Mouse (Mus musculus): Measurements from ENCODE around the gene Dis3l2.
A peak's percentile ranks its signal among the peaks of the same experiment; 100 is the strongest.

Dis3l2 gene

DNA sequence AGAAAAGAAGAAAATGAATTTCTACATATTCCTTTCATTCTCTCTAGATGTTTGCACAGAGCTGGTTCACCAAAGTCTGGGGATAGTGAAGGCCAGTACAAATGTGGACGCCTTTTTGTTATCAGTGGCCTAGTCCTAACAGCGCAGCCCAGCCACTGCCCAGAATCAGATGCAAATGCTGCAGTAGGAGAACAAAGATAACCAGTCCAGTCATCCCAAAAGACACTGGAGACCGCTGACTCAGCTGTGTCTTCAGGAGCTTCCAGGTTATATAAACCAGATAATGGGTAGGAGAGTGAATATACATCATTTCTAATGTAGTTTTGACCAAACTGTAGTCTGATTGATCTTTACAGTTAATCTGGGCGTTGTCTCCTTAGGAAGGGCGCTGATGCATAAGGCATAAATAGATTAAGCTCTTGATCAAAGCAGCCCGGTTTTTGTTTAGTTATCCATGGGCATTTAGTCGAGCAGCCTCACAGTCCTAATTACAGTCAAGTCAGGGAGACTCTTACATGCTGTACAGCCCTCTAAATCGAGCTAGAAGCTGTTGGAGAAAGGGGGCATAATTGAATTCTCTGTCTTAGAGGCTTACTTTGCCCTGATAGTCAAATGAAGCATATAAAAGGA lies 212.9 kb downstream of the Dis3l2 start:
- no peak for DNase-seq (ENCODE audit: extremely low spot score)

DNA sequence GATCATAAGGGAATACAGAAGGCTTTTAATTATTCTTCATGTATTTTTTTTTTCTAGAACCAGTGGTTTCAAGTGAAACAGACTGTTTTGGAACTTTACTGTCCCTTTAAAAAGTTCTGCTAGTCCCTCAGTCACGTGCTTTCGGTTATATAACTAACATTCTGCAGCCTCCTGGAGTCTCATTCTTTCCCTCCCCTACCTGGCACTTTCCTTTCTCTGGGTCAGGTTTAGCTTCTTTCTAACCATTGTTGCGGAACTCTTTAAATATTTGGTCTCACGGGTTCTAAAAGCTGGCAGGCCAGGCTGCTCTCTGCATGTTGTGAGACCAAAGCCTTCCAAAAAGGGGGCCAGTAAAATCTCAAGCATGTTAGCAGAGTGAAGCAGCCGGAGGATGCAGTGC lies 222.2 kb downstream of the Dis3l2 start:
- DNase-seq (ENCODE audit: extremely low spot score): no peak

DNA sequence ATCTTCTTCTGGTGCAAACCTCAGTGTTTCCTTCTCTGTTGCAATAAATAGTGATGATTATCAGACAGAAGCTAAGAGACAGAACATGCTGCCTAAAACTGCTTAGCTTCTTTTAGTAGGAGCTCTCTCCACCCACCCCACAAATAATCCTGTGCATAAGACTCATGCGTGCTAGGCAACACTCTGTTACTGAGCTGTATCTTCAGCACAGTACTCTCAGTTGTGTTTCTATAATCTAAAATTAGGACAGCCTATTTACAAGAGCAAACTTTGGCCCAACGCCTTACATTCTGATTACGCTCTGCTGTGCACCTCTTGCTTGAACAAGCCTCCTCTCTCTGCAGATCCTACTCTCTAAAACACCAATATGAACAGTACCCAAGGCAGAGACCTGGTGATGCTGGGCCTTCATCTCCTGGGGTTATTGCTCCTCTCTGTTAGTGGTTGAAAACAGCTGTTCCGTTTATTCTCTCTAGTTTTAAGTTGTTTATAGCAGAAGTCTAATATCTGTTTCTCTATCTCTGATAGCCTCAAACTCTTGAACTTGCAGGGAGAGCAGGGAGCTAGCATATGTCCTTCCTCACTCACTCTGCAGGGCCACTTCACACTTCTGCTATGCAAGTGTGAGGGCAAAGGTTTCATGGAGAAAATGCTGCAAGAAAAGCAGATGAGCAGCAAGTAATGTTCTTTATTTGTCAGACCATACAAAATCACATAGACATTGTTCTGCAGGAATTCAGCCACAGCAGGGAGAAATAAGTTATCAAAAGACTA lies 228.2 kb downstream of the Dis3l2 start:
- DNase-seq (ENCODE audit: extremely low spot score): no peak

DNA sequence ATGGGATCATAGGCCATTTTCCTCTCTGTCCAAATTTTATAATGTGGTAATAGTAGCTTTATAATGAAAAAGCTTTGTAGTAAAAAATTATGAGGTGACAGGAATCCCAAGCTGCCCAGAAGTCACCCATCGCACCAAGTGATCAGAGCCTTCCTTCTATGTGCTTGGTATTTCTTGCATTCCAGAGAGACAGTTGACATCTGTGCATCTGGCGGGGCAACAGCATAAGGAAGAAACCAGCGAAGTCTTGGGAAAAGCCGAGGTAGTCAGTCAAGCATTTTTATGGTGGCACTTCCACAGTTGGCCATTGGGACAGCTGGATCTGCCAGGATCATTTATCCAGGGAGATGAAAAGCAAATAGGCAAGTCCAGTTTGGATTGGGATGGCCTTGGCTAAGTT lies 229.2 kb downstream of the Dis3l2 start:
- no peak for DNase-seq (ENCODE audit: extremely low spot score)

DNA sequence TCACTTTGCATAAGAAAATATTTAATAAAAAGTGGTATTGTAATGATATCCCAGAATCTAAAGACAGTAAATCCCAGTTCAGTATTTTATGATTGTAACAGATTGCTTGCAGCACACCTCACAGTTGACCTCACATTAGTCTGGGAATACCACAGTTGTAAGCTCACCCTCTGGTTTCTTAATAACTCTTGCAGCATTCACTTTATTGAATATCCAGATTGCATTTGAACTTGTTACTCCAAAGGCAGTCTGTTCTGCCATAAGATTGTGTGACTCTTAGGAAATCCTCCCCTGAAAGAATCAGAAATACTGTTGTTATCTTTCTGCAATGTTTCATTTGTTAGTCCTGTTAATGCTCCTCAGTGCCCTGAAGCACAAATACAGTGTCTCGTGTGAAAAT lies 230.0 kb downstream of the Dis3l2 start:
- no peak for DNase-seq (ENCODE audit: extremely low spot score)

GRCm38 (mm10) chr1:86951501-86952205 lies 248.0 kb downstream of the Dis3l2 start:
- DNase-seq (ENCODE audit: extremely low spot score): no peak

DNA sequence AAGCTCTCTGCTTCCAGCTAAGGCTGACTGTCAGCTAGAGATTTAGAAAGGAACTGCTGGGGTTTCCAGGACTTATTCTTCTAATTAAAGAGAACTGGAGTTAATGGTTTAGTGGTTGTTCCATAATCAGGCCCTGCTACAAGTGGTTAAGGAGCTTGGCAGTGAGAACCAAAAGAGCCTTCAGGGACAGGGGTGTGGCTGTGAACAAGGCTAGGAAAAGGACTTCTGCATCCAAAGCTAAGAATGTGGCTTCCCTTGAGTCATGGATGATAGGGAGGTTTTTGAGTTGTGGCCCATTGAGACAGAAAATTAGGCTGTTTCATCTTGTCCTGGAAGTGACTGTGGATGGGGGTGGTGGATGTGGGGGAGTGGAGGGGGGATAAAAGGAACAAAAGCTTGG lies 252.2 kb downstream of the Dis3l2 start:
- DNase-seq (ENCODE audit: extremely low spot score): no peak

DNA sequence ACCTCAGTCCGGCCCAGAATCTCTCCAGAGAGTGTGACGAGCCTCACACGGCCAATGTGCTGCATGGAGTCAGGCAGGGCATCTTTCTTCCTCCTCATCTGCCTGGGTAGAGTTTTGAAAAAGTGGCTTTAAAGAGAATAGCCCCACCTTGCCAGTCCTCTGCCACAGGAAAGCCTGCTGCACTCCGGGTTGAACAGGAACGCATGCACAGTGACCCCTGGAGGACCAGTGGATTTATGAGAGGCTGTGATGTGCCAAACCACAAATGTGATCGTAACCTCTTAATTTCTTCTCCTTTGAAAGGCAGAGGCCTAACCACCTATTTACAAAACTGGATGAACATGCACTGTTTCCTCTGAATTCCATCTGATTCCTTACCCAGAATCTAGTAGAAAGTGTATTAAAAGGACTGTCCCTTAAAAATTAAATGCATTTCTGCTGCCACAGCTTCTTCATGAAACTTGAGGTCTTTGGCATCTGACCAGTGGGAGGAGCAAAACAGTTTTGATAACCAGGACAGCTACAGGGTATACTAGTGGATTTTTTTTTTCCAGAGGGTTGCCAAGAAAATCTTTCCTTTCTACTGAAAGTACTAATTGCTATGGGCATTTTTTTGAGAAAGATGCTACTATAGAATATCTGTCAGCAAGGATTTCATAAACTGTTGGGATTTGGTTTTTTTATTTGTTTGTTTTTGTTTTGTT lies 264.8 kb downstream of the Dis3l2 start:
- DNase-seq (ENCODE audit: extremely low spot score): peak; percentile 17

- no peak for DNase-seq (ENCODE audit: extremely low spot score)
Measured at GRCm38 (mm10) chr1:86969173-86969725, 265.6 kb downstream of the Dis3l2 start.

GRCm38 (mm10) chr1:86972693-86973092 lies 269.1 kb downstream of the Dis3l2 start:
- DNase-seq (ENCODE audit: extremely low spot score): no peak

GRCm38 (mm10) chr1:86977018-86977417 lies 273.4 kb downstream of the Dis3l2 start:
- DNase-seq (ENCODE audit: extremely low spot score): no peak

DNA sequence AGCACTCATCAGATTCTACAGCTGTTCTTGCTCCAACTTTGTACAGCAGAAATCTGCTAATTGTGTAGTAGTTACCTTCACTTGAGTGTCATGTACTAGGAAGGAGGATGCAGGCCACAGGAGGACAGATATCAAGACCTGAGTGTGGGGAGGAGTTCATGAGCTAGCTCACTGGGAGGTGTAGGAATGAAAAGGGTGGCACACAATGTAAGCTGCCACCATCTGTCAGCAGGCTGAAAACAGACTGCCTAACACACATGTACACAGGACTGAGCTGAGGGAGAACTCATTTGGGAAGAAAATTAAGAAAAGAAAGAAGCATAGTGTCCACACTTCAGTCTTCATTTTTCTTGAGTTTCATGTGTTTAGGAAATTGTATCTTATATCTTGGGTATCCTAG lies 282.8 kb downstream of the Dis3l2 start:
- no peak for DNase-seq (ENCODE audit: extremely low spot score)

DNA sequence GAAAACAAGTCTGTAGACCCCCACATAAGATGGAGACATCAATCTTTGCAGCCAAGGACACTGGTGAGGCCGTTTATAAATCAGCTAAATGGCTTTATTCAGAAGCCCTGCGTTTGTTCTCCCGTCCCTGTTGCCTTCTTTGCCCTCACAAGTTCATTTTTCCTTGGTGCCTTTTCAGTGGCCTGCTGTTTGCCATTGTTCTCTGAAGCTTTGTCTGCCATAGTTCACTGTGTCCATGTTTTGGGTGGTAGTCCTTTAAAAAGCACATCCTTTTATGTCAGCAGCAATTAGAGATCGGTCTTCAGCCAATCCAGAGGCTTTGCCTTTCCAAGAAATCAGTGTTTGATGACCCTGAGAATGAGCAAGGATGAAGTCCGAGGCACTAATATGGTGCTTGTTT lies 289.2 kb downstream of the Dis3l2 start:
- peak; percentile 26 for DNase-seq (ENCODE audit: extremely low spot score)

DNA sequence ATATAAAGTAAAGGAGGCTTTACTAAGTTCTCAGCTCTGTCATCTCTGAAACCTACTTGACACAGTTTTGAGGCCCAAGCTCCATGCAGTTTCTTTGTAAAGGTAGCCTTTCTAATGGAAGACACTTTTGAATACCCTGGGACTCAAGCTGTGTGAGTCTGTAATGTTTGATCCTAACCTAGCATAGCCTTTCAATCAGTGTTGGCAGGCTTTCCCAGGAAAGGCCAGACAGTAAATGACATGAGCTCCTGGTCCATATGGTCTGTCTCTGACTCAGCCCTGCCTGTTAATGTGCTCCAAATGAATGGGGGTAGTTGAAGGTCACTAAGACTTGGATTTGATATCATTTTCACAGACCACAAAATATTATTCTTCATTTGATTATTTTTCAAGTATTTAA lies 290.4 kb downstream of the Dis3l2 start:
- no peak for DNase-seq (ENCODE audit: extremely low spot score)

- DNase-seq (ENCODE audit: extremely low spot score): no peak
Measured at GRCm38 (mm10) chr1:86998051-86998450, 294.4 kb downstream of the Dis3l2 start.

- DNase-seq (ENCODE audit: extremely low spot score): no peak
Measured at GRCm38 (mm10) chr1:87001365-87001764, 297.8 kb downstream of the Dis3l2 start.

DNA sequence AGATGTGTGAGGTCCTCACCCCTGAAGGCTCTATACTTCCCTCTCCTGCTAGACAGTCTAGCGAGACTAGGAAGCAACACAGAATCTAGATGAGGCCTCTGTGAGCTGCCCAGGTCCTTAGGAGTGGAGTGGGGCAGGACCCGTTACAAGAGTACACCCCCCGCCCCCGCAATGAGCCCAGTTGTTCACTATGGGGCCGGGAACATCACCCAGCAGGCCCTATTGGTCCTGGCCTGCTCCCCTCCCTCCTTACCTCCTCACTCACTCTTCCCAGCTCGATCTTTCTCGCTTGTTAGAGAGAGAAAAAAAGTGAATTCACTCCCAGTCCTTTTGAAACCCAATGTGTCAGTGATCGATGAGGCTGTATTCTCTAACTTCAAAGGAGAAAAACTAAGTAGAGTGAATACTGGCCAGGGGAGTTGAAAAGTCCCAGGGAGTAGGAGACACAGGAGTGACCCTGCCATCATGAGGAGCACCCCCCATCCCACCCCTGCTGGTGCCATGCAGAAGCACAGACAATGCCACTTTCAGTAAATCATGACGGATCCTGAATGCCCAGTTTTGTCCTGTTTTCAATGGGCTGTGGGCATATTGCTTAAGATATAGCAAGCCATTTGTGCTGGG lies 299.0 kb downstream of the Dis3l2 start:
- DNase-seq (ENCODE audit: extremely low spot score): peak; percentile 47

DNA sequence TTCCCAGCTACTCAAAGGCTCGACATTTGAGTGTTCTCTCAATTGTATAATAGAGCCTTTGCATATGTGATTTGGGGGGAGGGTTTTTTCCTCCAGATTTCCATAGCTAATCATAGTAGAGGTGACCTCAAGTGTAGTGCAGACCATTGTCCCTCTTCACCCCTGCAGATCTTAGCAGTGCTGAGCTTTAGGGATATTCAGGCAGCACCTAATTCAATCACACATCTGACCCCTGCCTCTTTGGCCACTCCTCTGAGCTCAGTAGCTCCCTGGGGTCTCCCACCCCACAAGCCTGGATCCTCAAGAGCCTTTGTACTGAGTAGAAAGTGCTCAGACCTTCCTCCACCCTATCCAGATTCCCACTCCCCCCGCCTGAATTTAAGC lies 299.6 kb downstream of the Dis3l2 start:
- DNase-seq (ENCODE audit: extremely low spot score): peak; percentile 29

GRCm38 (mm10) chr1:87006425-87006824 lies 302.8 kb downstream of the Dis3l2 start:
- no peak for DNase-seq (ENCODE audit: extremely low spot score)

GRCm38 (mm10) chr1:87008211-87008610 lies 304.6 kb downstream of the Dis3l2 start:
- no peak for DNase-seq (ENCODE audit: extremely low spot score)

DNA sequence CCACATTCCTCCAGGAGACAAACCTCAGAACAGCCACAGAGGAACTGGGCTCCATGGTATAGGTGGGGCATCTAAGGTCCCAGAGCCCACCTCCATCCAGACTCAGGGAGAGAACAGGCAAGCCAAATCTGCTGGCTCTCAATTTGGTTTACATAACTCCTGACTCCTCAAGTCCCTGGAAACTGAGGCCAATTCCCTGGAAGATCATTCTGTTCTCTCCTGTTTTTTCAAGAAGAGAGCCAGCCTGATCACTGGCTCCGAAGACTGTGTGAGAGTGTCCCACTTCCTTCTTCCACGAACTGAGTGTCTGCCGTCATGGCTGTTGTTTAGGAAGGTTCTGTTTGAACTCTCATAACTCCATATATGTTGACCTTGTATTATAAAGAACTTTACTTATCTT lies 305.5 kb downstream of the Dis3l2 start:
- no peak for DNase-seq (ENCODE audit: extremely low spot score)
